Mouse (Mus musculus): ENCODE measurements at regions not wholly inside any gene's neighbourhood (a gene's known extent, or its start where the extent isn't known, plus 50 kb on each side); places are given as distances from the start of the nearest gene placed in this dataset.

- no peak for DNase-seq (ENCODE audit: low read depth, low spot score)
These were observed 538.6 kb downstream of the Ptprc start for GRCm38 (mm10) chr1:137636947-137637346.

- DNase-seq (ENCODE audit: low read depth, low spot score): no peak
These were observed 539.1 kb downstream of the Ptprc start for GRCm38 (mm10) chr1:137636321-137636944.

GRCm38 (mm10) chr1:137635781-137636180 lies 539.7 kb downstream of the Ptprc start:
- no peak for DNase-seq (ENCODE audit: low read depth, low spot score)

GRCm38 (mm10) chr1:137631546-137631945 lies 544.0 kb downstream of the Ptprc start:
- DNase-seq (ENCODE audit: low read depth, low spot score): no peak

GRCm38 (mm10) chr1:137620672-137621071 lies 554.8 kb downstream of the Ptprc start:
- DNase-seq (ENCODE audit: low read depth, low spot score): no peak

GRCm38 (mm10) chr1:137618231-137618630 lies 557.3 kb downstream of the Ptprc start:
- no peak for DNase-seq (ENCODE audit: low read depth, low spot score)

GRCm38 (mm10) chr1:137617513-137617912 lies 558.0 kb downstream of the Ptprc start:
- no peak for DNase-seq (ENCODE audit: low read depth, low spot score)

GRCm38 (mm10) chr1:137606716-137607115 lies 568.8 kb downstream of the Ptprc start:
- no peak for DNase-seq (ENCODE audit: low read depth, low spot score)

GRCm38 (mm10) chr1:137605890-137606663 lies 569.4 kb downstream of the Ptprc start:
- DNase-seq (ENCODE audit: low read depth, low spot score): no peak

- no peak for DNase-seq (ENCODE audit: low read depth, low spot score)
These were observed 581.8 kb downstream of the Ptprc start for GRCm38 (mm10) chr1:137593732-137594131.

GRCm38 (mm10) chr1:137591891-137592290 lies 583.6 kb downstream of the Ptprc start:
- DNase-seq (ENCODE audit: low read depth, low spot score): no peak

- DNase-seq (ENCODE audit: low read depth, low spot score): peak; percentile 61
These were observed 584.2 kb downstream of the Ptprc start for GRCm38 (mm10) chr1:137591295-137591694.

GRCm38 (mm10) chr1:137588304-137589300 lies 586.9 kb downstream of the Ptprc start:
- DNase-seq (ENCODE audit: low read depth, low spot score): peak; percentile 68

GRCm38 (mm10) chr1:137587481-137588228 lies 587.9 kb downstream of the Ptprc start:
- no peak for DNase-seq (ENCODE audit: low read depth, low spot score)

GRCm38 (mm10) chr1:137584696-137585095 lies 590.8 kb downstream of the Ptprc start:
- DNase-seq (ENCODE audit: low read depth, low spot score): no peak

- DNase-seq (ENCODE audit: low read depth, low spot score): no peak
These were observed 591.3 kb downstream of the Ptprc start for GRCm38 (mm10) chr1:137584104-137584675.

GRCm38 (mm10) chr1:137577639-137578038 lies 597.9 kb downstream of the Ptprc start:
- no peak for DNase-seq (ENCODE audit: low read depth, low spot score)

GRCm38 (mm10) chr1:137576174-137576573 lies 599.3 kb downstream of the Ptprc start:
- no peak for DNase-seq (ENCODE audit: low read depth, low spot score)

- no peak for DNase-seq (ENCODE audit: low read depth, low spot score)
These were observed 600.1 kb downstream of the Ptprc start for GRCm38 (mm10) chr1:137575380-137575779.

- DNase-seq (ENCODE audit: low read depth, low spot score): no peak
These were observed 603.3 kb downstream of the Ptprc start for GRCm38 (mm10) chr1:137571905-137572865.

All from 3T3-L1 (cell line).